Comparison of ENCODE assay signal across 9 mouse cellular contexts in genomic region chr19:5871273-5871672, GRCm38 (mm10). TPM values are rescaled to one million over a fixed set of nuclear protein-coding genes. Genes with fewer than 3 reads are reported as not detected.
DNase-seq lines count a peak whose midpoint lies in the region; ATAC-seq and TF ChIP-seq lines count a peak whose summit lies in the region.
"Had no signal": no experiment of that assay in that cellular context is flagged by ENCODE, and none has a peak within 500 bp of the region (broad histone marks: within the 10 kb centered on the region; RNA-seq: fewer than 3 reads in every experiment).

No protein-coding gene starts in this region.

- no peak for TF ChIP-seq CTCF in intestine, postnatal 0 days (IDR thresholded peaks at IDR 0.05; ENCODE audit: low read depth)

- H3K36me3 ChIP-seq in forebrain, embryonic 10.5 days (replicated peaks) = peaks cover 62% of the 10 kb centered on the region
- H3K36me3 ChIP-seq in intestine, postnatal 0 days (ENCODE audit: control insufficient read depth, insufficient read depth) = peaks cover 26% of the 10 kb centered on the region; the same call in 1 of the 2 replicates

- 8% methylated on average over 5 of the region's 7 CpGs for WGBS in forebrain, embryonic 10.5 days
- WGBS in intestine, postnatal 0 days = 43% methylated on average over 5 of the region's 7 CpGs

- peak; percentile 97 for DNase-seq in heart, adult 11 months
- DNase-seq in heart, adult 18-20 months = no peak
- peak; percentile 61 for DNase-seq in forebrain, embryonic 10.5 days (ENCODE audit: extremely low spot score, low spot score)
- peak; percentile 79 for DNase-seq in lung, postnatal 36 days
- DNase-seq in thymus, postnatal 14 days = peak; percentile 83
- DNase-seq in cerebellum, adult 9-10 months = no peak
- DNase-seq in gastrocnemius, postnatal 36 days = no peak

- H3K4me2 ChIP-seq in intestine, postnatal 0 days (replicated peaks; ENCODE audit: low read depth) = peak overlapping the region; percentile 4; the same call in 1 of the 2 replicates

- ATAC-seq in intestine, postnatal 0 days = no peak

- H3K9ac ChIP-seq in intestine, postnatal 0 days (ENCODE audit: low read depth, low read length) = no peak overlapping the region

- H3K4me3 ChIP-seq in forebrain, embryonic 10.5 days = peak overlapping the region; percentile 25
- no peak overlapping the region for H3K4me3 ChIP-seq in intestine, postnatal 0 days (ENCODE audit: low read depth, low read length)

- no peaks in the 10 kb centered on the region for H3K9me3 ChIP-seq in forebrain, embryonic 10.5 days
- H3K9me3 ChIP-seq in intestine, postnatal 0 days (ENCODE audit: control insufficient read depth) = no peaks in the 10 kb centered on the region

- H3K27me3 ChIP-seq in forebrain, embryonic 10.5 days (ENCODE audit: poor library complexity, severe bottlenecking) = no peaks in the 10 kb centered on the region
- no peaks in the 10 kb centered on the region for H3K27me3 ChIP-seq in intestine, postnatal 0 days (replicated peaks; ENCODE audit: control insufficient read depth, insufficient read depth, low read length)
- H3K27me3 ChIP-seq: CH12.LX had no signal

- H3K4me1 ChIP-seq in forebrain, embryonic 10.5 days = peaks cover 55% of the 10 kb centered on the region
- 0 out of 2 replicates have a peak, but pooled peaks cover 2% of the 10 kb centered on the region for H3K4me1 ChIP-seq in intestine, postnatal 0 days (replicated peaks; ENCODE audit: control insufficient read depth, insufficient read depth, low read length)

- H3K27ac ChIP-seq in forebrain, embryonic 10.5 days = peak overlapping the region; percentile 87
- H3K27ac ChIP-seq in intestine, postnatal 0 days (ENCODE audit: low read depth, low read length) = no peak overlapping the region

- intact Hi-C loops in gastrocnemius, postnatal 36 days (cut with DNase I) = no loop called here

RNA-seq across cellular contexts. Expression of gene Frmd8, which starts 3.8 kb away (rescaled TPM):
- total RNA-seq in heart, adult 18-20 months (2021) = 10 to 100 TPM in 1 of 2 experiments, 1 to 10 TPM in 1; 7.2 to 10.6 TPM
- polyA plus RNA-seq in forebrain, embryonic 10.5 days (2016; fragmentation: Nextera tagmentation; extraction: Ambion mirVana) = 36.9 and 40.6 TPM in 2 replicates
- 21.7 and 24.0 TPM in 2 replicates for polyA plus RNA-seq in intestine, postnatal 0 days (2015; fragmentation: Nextera tagmentation; extraction: Ambion mirVana)
- 1 to 10 TPM; 4.5 to 5.0 TPM for total RNA-seq in gastrocnemius, postnatal 36 days (2021)

RNA-seq across cellular contexts. Expression of gene Slc25a45, which starts 6.3 kb away (rescaled TPM):
- 1 to 10 TPM; 2.6 to 2.8 TPM for total RNA-seq in heart, adult 18-20 months (2021)
- 1.5 and 2.0 TPM in 2 replicates for polyA plus RNA-seq in forebrain, embryonic 10.5 days (2016; fragmentation: Nextera tagmentation; extraction: Ambion mirVana)
- 3.8 and 4.0 TPM in 2 replicates for polyA plus RNA-seq in intestine, postnatal 0 days (2015; fragmentation: Nextera tagmentation; extraction: Ambion mirVana)
- total RNA-seq in gastrocnemius, postnatal 36 days (2021) = 1 to 10 TPM in 1 of 2 experiments, under 1 TPM in 1; 0.99 to 1.0 TPM

RNA-seq across cellular contexts. Expression of gene Tigd3, which starts 22.7 kb away (rescaled TPM):
- under 1 TPM in 1 of 2 experiments, not detected in 1; 0.35 TPM for total RNA-seq in heart, adult 18-20 months (2021)
- 9.0 and 9.1 TPM in 2 replicates for polyA plus RNA-seq in forebrain, embryonic 10.5 days (2016; fragmentation: Nextera tagmentation; extraction: Ambion mirVana)
- 1.0 and 1.2 TPM in 2 replicates for polyA plus RNA-seq in intestine, postnatal 0 days (2015; fragmentation: Nextera tagmentation; extraction: Ambion mirVana)
- total RNA-seq in gastrocnemius, postnatal 36 days (2021) = under 1 TPM in 1 of 2 experiments, not detected in 1; 0.20 TPM

RNA-seq across cellular contexts. Expression of gene Dpf2, which starts 41.5 kb away (rescaled TPM):
- 10 to 100 TPM; 77.6 to 84.0 TPM for total RNA-seq in heart, adult 18-20 months (2021)
- polyA plus RNA-seq in forebrain, embryonic 10.5 days (2016; fragmentation: Nextera tagmentation; extraction: Ambion mirVana) = 246 and 247 TPM in 2 replicates
- polyA plus RNA-seq in intestine, postnatal 0 days (2015; fragmentation: Nextera tagmentation; extraction: Ambion mirVana) = 49.9 and 51.9 TPM in 2 replicates
- 10 to 100 TPM; 75.1 to 81.4 TPM for total RNA-seq in gastrocnemius, postnatal 36 days (2021)

RNA-seq across cellular contexts. Expression of gene Cdc42ep2, which starts 53.3 kb away (rescaled TPM):
- 1 to 10 TPM; 6.6 to 9.0 TPM for total RNA-seq in heart, adult 18-20 months (2021)
- polyA plus RNA-seq in forebrain, embryonic 10.5 days (2016; fragmentation: Nextera tagmentation; extraction: Ambion mirVana) = 1.1 and 1.5 TPM in 2 replicates
- 6.5 and 6.6 TPM in 2 replicates for polyA plus RNA-seq in intestine, postnatal 0 days (2015; fragmentation: Nextera tagmentation; extraction: Ambion mirVana)
- 10 to 100 TPM; 10.1 to 12.4 TPM for total RNA-seq in gastrocnemius, postnatal 36 days (2021)

Comparison
In these comparisons a context has a peak if more than half of its experiments do, and no peak if none do; other contexts are left out.
1. DNase-seq: peak in heart, adult 11 months (single experiment), forebrain, embryonic 10.5 days (single experiment), lung, postnatal 36 days (single experiment) and thymus, postnatal 14 days (single experiment); none in heart, adult 18-20 months (0 of 2), cerebellum, adult 9-10 months (single experiment) and gastrocnemius, postnatal 36 days (0 of 2).